Mouse (Mus musculus): ENCODE results near the gene Prune2.

DNA sequence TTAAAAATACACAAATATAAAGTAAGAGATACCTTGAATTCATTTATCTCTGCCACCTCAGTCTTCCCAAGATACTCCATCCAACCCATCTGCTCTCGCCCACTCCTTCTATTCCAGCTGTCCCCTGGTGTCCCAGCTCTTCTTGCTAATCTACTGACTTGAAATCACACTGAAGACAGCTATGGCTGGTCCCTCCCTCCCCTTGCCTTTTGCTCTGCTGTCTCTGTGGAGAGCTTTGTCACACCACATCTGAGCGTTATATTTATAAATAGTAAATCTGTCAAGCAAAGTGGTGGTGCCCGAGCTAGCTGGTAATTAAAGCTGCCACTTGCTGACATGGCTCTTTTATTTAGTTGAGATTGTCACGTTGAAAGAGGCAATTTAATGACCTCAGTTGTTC, 224.6 kb downstream of the Prune2 start:
- TF ChIP-seq CTCF (IDR thresholded peaks at IDR 0.05; ENCODE audit: low read depth, low read length) (no peak), POLR2A (IDR thresholded peaks at IDR 0.05; ENCODE audit: insufficient read depth, low read length) (no peak), EP300 (IDR thresholded peaks at IDR 0.05; ENCODE audit: insufficient read depth, low read depth, low read length) (no peak)
